Mouse (Mus musculus): ENCODE data around the gene Tgfb3.

- TF ChIP-seq CTCF (IDR thresholded peaks at IDR 0.05; ENCODE audit: low read depth, low read length) = no peak
- no peak for TF ChIP-seq POLR2A (IDR thresholded peaks at IDR 0.05; ENCODE audit: extremely low read depth, insufficient read depth, low read length)
Measured at GRCm38 (mm10) chr12:86103852-86104251, 25.0 kb upstream of the Tgfb3 start.
